Mouse (Mus musculus) liver, postnatal 0 days (tissue): Measurements from ENCODE around the gene Col6a6.

Experiments
- CTCF ChIP-seq: sonication (generic); IDR thresholded peaks from 2 replicates; pipeline ENCODE4 v1.5.1; 2016; ENCODE audit warnings: antibody characterized with exemption, low read depth
- EP300 ChIP-seq: IDR thresholded peaks from 2 replicates; pipeline ENCODE4 v1.6.1; 2016; ENCODE audit warnings: antibody characterized with exemption, low read depth, mild to moderate bottlenecking

DNA sequence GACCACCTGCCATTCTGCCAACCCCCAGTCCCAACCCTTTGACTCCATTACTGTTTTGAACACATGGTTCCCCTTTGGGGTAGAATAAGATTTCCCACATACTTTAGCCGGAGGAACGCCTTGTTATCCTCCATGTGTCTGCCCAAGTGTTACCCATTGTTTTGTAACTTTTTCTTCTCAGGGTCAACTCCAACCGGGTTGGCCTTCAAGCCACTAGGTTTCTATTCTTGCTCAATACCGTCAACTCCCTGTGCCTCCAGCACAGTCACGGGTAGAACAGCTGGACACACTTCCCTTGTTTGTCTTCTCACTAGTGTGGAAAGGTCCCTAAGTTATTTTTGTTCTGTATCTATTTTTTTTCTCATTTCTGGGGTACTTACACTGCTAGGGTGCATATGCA, 69.1 kb downstream of the Col6a6 start:
- TF ChIP-seq CTCF, result no peak
- no peak for TF ChIP-seq EP300
